Mouse (Mus musculus): Measurements from ENCODE around the gene Zfp292. TPM values are rescaled to one million over a fixed set of nuclear protein-coding genes. Genes with fewer than 3 reads are reported as not detected.
"Not testable (repeated sequence)": the region's sequence is repeated elsewhere in the genome, so short reads cannot be mapped to it uniquely, and the experiment has no call there.

Zfp292 gene
- 1.2 and 2.9 TPM in 2 replicates for polyA plus RNA-seq (2012; rRNA removed)

- under 1% methylated on average over 44 of the region's 44 CpGs for WGBS
- no peak for DNase-seq (ENCODE audit: low read depth, low spot score)
These were observed at the start of gene Zfp292 for GRCm38 (mm10) chr4:34882818-34883217. TSS of gene Zfp292 (minus strand) at chr4:34882960.

DNA sequence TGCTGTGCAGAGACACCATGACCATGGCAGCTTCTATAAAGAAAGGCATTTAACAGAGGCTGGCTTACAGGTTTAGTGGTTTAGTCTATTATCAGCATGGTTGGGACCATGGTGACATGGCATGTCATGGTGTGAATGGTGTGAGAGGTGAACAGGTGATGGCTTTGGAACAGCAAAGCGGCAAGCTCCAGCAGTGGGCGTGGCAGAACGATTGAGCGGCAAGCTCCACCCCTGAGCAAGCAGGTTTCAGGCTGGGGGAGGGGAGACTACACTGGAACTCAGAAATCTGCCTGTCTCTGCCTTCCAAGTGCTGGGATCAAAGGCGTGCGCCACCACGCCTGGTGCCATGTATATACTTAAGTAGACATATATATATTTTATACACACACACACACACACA lies 45.6 kb upstream of the Zfp292 start:
- DNase-seq (ENCODE audit: low read depth, low spot score) = not testable (repeated sequence)
- 62% methylated on average over 7 of the region's 7 CpGs for WGBS

DNA sequence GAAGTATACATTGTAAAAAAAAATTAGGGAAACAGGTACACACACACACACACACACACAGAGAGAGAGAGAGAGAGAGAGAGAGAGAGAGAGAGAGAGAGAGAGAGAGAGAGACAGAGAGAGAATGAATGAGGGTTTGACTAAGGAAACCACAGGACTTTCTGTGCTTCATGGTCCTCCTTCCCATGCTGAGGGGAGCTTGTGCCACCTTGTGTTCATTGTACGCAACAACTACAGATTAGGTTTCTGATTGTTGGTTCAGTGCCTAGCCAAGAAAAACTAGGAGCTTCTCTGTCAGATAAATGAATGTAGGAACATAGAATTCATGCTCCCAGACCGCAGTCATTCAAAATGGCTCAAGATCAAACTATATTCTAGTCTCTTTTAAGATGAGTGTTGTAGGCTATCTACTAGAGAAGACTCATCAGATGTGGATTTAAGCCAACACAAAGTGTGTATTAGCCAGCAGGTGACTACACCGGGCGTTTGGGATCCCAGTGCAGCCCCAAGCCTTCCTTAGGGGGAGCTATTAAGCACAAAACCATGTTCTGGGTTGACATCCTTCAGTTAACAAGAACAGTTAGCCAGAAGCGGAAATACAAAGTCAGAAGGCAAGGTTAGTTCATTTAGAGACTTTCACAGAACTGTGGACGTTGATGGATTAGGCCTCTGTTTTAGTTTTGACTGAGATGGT lies 39.6 kb upstream of the Zfp292 start:
- WGBS = 57% methylated on average over 6 of the region's 6 CpGs
- DNase-seq (ENCODE audit: low read depth, low spot score) = peak; percentile 31

DNA sequence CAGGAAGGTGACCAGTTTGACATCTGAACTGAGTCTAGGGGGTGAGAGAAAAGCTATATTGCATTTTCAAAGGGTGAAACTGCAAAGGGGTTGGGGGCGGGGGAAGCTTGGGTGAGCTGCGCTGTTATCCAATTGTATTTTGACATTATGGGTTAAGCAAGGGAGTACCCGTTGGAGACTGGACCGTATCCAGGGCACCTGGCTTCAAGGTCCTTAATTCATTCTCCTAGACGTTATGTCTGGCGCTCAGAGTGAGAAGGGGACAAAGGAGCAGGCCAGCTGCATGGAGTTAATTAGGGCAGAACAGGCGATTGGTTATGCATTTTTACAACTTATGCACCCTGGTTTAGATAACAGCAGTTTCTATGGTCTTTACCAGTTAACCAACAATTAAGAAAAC lies 34.6 kb upstream of the Zfp292 start:
- 37% methylated on average over 7 of the region's 7 CpGs for WGBS
- DNase-seq (ENCODE audit: low read depth, low spot score) = no peak

DNA sequence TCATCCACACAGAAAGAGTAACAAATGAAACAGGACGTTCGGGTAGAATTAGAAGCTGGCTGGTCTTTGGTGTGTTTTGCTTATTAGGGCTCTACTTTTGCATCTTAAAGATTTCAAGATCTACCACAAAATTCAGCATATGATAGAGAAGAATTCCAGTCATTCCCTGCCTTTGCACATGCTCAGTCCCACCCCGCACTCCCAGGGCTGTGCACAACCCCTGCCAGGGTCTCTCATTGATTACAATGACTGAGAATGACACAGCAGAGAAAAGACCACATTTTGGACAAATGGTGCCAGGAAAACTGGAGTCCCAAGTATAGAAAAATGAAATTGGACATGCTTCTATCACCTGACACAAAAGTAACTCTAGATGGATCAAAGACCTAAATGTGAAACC lies 29.4 kb upstream of the Zfp292 start:
- WGBS = 80% methylated on average over 3 of the region's 3 CpGs
- DNase-seq (ENCODE audit: low read depth, low spot score) = no peak

DNA sequence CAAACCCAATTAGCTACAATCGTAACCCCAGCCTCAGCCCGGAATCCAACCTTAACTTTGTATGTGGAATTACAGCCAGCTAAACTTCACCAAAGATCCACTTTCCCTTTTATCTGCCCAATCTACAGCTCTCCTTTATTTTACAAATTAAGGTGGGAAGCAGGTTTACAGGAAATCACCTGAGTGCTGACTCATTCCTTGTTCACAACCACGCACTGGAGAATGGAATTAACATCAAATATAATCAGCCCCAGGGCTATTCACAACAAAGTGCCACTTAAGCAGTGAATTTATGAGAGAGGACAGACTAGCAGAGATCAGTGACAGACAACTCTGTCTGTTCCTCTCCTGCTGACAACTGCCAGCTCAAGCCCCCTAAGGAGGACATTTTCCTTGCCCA lies 28.6 kb upstream of the Zfp292 start:
- WGBS = 41% methylated on average over 3 of the region's 3 CpGs
- no peak for DNase-seq (ENCODE audit: low read depth, low spot score)

- WGBS = 80% methylated on average over 7 of the region's 7 CpGs
- no peak for DNase-seq (ENCODE audit: low read depth, low spot score)
These were observed 25.4 kb upstream of the Zfp292 start for GRCm38 (mm10) chr4:34908127-34908526.

DNA sequence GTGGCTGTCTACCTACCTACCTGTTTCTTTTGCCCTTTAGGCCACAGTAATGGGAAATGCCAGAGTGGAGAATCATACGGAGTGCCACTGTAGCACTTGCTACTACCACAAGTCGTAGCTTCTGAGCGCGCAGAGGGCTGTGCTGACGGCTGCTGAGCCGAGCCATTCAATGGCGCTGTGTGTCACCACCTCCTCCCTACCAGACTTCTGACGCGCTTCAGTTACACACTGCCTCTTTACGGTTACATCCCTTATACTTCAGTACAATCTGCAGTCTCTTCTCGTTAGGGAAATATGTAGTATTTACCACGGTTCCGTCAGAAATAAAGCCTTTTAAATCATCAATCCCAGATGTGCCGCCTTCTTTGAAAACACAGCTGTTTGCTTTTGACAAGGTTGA lies 24.3 kb upstream of the Zfp292 start:
- no peak for DNase-seq (ENCODE audit: low read depth, low spot score)
- WGBS = 68% methylated on average over 14 of the region's 14 CpGs

- DNase-seq (ENCODE audit: low read depth, low spot score) = no peak
- 56% methylated on average over 4 of the region's 4 CpGs for WGBS
These were observed 23.4 kb upstream of the Zfp292 start for GRCm38 (mm10) chr4:34906151-34906550.

- no peak for DNase-seq (ENCODE audit: low read depth, low spot score)
These were observed 22.6 kb upstream of the Zfp292 start for GRCm38 (mm10) chr4:34905396-34905795.

DNA sequence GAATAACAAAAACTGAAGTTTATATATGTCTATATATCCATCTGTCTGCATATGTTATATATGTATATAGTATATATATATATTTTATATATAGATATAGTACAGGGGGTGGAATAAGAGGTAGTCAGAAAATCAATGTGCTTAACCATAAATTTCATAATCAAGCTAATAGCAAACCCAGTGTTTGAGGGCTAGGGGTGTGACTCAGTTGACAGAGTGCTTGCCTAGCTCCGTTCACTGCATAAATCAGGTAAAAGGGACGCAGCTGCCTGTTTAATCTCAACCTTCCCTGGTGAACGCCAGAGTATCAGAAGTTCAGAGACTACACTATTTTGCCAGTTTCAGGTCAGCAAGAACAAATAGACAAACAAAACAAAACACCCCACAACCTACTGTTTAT lies 18.8 kb upstream of the Zfp292 start:
- WGBS = 31% methylated on average over 3 of the region's 3 CpGs

More at GRCm38 (mm10) chr4:34905396-34905795, 22.6 kb upstream of the Zfp292 start:
- 84% methylated on average over 5 of the region's 5 CpGs for WGBS

DNA sequence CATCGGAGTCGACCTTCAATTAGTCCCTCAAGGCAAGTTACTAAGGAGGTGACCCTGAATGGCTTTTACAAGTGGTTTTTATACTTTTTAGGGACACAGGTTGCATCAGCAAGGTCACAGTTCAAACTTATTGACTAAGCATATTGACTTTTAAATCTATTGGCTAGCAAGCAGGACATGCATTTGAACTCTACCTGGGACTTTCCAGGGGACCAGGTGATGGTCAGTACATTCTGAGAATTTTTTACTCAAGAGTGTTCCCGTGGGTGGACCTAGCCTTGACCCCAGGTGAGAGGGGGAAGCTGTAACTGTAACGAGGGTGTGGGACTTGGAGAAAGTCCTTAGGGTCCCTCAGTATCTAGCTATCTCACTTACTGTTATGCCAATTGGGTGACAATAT lies 18.4 kb upstream of the Zfp292 start:
- WGBS = 42% methylated on average over 4 of the region's 4 CpGs

More for the DNA sequence above, 18.8 kb upstream of the Zfp292 start:
- not testable (repeated sequence) for DNase-seq (ENCODE audit: low read depth, low spot score)

GRCm38 (mm10) chr4:34900155-34900554 lies 17.4 kb upstream of the Zfp292 start:
- no peak for DNase-seq (ENCODE audit: low read depth, low spot score)
- WGBS = 61% methylated on average over 9 of the region's 9 CpGs

More for the DNA sequence above, 18.4 kb upstream of the Zfp292 start:
- no peak for DNase-seq (ENCODE audit: low read depth, low spot score)

DNA sequence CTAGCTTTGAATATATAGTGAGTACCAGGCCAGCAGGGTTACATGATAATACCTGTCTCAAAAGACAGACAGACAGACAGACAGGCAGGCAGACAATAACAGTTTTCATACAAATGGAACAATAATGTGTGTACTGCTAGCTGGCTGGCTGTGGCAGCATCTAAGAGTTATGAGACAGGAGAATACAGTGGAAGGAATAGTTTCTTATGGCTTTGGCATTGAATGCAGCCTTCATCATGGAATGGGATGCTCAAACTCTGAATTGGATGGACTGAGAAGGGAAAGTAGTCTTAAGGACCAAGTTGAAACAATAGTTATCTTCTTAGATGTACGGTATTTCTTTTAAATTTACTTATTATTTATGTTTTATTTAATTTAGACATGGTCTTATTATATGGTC lies 16.6 kb upstream of the Zfp292 start:
- 90% methylated on average over 1 of the region's 1 CpGs for WGBS
- DNase-seq (ENCODE audit: low read depth, low spot score) = no peak

DNA sequence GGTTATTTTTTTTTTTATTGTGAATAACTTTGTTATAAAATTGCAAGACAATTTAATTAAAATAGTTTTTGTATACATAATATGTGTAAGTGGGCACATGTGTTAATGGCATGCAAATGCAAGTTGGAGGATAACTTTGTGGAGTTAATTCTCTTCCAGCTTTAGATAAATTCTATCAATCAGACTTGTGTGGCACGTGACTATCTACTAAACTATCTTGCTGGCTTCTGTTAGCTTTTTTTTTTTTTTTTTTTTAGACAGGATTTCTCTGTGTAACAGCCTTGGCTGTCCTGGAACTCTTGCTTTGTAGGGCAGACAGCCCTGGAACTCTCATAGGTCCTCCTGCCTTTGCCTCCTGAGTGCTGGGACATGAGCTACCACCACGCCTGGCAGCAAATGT lies 15.7 kb upstream of the Zfp292 start:
- DNase-seq (ENCODE audit: low read depth, low spot score) = no peak
- 64% methylated on average over 2 of the region's 2 CpGs for WGBS

GRCm38 (mm10) chr4:34893479-34893878 lies 10.7 kb upstream of the Zfp292 start, which contains the start of gene Cga:
TSS of gene Cga (plus strand) at chr4:34893779.
- no peak for DNase-seq (ENCODE audit: low read depth, low spot score)
- 82% methylated on average over 1 of the region's 1 CpGs for WGBS

DNA sequence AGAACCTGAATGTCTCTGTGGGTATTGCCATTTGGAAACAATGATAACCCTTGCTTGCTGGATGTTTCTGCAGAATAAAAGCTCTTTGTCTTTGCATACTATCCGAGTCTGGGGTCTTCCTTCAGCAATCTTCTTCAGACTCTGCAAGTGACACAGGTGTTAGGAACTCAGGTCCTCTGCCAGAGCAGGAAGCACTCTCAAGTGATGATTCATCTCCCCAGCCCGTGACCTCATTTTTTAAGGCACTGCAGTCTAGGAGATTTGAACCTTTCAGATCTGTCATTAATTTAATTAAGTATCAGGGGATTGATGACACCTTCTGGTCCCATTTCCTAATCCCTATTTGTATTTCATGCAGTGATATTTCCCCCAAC lies 7.0 kb upstream of the Zfp292 start:
- WGBS = 15% methylated on average over 2 of the region's 2 CpGs
- DNase-seq (ENCODE audit: low read depth, low spot score) = no peak

GRCm38 (mm10) chr4:34889101-34889811 lies 6.5 kb upstream of the Zfp292 start:
- 22% methylated on average over 15 of the region's 15 CpGs for WGBS
- no peak for DNase-seq (ENCODE audit: low read depth, low spot score)

GRCm38 (mm10) chr4:34887295-34887694 lies 4.5 kb upstream of the Zfp292 start:
- 4% methylated on average over 7 of the region's 7 CpGs for WGBS
- no peak for DNase-seq (ENCODE audit: low read depth, low spot score)

DNA sequence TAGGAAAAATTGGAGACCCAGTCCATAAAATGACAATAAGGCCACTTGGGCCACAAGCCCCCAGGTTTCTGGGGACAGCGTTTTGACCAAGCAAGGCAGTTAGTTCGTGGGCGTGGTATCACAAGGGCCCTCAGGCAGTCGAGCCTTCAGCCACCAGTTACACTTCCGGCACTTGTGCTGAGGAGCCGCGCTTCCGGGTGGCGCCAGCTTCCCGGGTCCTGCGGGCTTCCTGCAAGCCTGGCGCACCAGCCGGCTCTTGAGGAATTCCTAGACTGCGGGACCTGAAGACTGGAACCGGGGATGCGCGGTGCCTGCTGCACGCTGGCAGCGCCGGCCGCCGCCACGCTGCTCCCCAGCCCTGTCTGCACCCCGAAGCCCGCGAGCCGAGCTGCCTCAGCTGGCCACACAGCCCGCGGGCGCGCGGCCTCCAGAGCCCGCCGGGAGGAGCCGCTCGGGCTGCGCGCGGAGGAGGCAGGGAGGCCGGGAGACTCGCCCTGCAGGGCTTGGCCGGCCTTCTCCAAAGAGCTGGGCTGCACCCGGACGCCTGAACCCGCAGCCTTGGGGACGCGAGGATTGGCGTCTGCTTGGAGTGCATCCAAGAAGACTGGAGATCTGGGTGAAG lies 3.8 kb upstream of the Zfp292 start:
- DNase-seq (ENCODE audit: low read depth, low spot score) = no peak
- under 1% methylated on average over 48 of the region's 48 CpGs for WGBS
